Mouse (Mus musculus) CD4-positive, CD25-positive, alpha-beta regulatory T cell, adult 2 months (primary cell): ENCODE results near the gene Adra1d.

Experiments used
- DNase-seq: peaks from one replicate; pipeline ENCODE4 v3.0.0-alpha.2; 2012; ENCODE audit warnings: low read depth, low spot score

The Adra1d gene

GRCm38 (mm10) chr2:131539780-131540179, 22.3 kb downstream of the Adra1d start:
- DNase-seq = no peak

GRCm38 (mm10) chr2:131538341-131538740, 23.7 kb downstream of the Adra1d start:
- DNase-seq = no peak

GRCm38 (mm10) chr2:131535168-131535567, 26.9 kb downstream of the Adra1d start:
- no peak for DNase-seq

- no peak for DNase-seq
These were observed 30.8 kb downstream of the Adra1d start for GRCm38 (mm10) chr2:131531271-131531670.

GRCm38 (mm10) chr2:131530623-131531008, 31.5 kb downstream of the Adra1d start:
- peak; percentile 77 for DNase-seq

GRCm38 (mm10) chr2:131529898-131530622, 32.0 kb downstream of the Adra1d start:
- peak; percentile 79 for DNase-seq

- peak; percentile 74 for DNase-seq
These were observed 35.0 kb downstream of the Adra1d start for GRCm38 (mm10) chr2:131527061-131527460.

- DNase-seq = no peak
These were observed 41.3 kb downstream of the Adra1d start for GRCm38 (mm10) chr2:131520743-131521142.

- no peak for DNase-seq
These were observed 43.3 kb downstream of the Adra1d start for GRCm38 (mm10) chr2:131518790-131519189.

- no peak for DNase-seq
These were observed 44.5 kb downstream of the Adra1d start for GRCm38 (mm10) chr2:131517550-131517949.

GRCm38 (mm10) chr2:131514055-131514621, 47.9 kb downstream of the Adra1d start:
- DNase-seq = no peak

- DNase-seq = no peak
These were observed 48.6 kb downstream of the Adra1d start for GRCm38 (mm10) chr2:131513477-131513876.

GRCm38 (mm10) chr2:131510531-131510930, 51.6 kb downstream of the Adra1d start:
- DNase-seq = no peak

GRCm38 (mm10) chr2:131509671-131510313, 52.3 kb downstream of the Adra1d start:
- peak; percentile 92 for DNase-seq

- DNase-seq = peak; percentile 20
These were observed 53.6 kb downstream of the Adra1d start for GRCm38 (mm10) chr2:131508501-131508900.

- no peak for DNase-seq
These were observed 55.7 kb downstream of the Adra1d start for GRCm38 (mm10) chr2:131506358-131506757.

GRCm38 (mm10) chr2:131505431-131505830, 56.7 kb downstream of the Adra1d start:
- peak; percentile 57 for DNase-seq

- DNase-seq = no peak
These were observed 59.5 kb downstream of the Adra1d start for GRCm38 (mm10) chr2:131502561-131502960.

GRCm38 (mm10) chr2:131501886-131502285, 60.2 kb downstream of the Adra1d start:
- DNase-seq = no peak

GRCm38 (mm10) chr2:131499290-131499845, 62.7 kb downstream of the Adra1d start:
- DNase-seq = no peak

GRCm38 (mm10) chr2:131498219-131498618, 63.9 kb downstream of the Adra1d start:
- DNase-seq = no peak

- no peak for DNase-seq
These were observed 64.7 kb downstream of the Adra1d start for GRCm38 (mm10) chr2:131497224-131497856.
